Mouse (Mus musculus): Measurements from ENCODE around the gene Ankrd35.

DNA sequence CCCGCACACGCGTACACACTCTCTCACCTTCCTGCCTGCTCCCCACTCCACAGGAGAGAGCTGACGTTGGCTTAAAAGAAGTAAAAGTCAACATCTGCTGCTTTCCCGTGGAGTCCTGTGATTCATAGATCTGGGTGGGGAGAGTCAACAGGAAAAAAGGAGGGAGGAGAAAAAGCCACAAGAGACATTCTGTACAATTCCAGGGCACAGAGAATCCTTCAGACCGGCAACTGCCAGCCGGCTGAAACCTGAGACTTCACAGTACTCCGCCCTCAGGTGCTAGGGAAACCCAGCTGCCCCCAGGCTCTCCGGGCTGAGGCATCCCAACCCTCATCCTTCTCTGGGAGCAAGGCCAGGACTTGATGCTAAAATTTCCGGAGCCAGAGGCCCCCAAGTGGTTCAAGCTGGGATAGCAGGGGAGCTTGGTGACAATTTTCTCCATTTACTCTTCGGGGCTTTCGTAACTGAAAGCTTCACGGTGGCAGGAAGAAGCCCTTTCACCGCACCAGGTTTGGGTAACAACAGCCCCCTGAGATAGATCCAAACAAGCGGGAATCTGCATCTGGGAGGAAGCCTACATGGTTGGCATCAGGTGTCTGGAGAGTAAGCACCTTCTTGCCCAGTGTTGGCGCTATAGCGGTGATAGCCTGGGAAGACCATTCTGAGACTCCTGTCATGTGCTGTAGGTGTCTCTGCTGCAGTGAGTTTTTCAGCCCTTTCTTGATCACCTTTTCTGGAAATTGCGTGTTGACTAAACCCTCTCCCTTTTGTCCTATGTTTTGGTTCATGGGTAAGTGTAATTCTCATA lies 6.3 kb upstream of the Ankrd35 start:
- TF ChIP-seq CTCF (IDR thresholded peaks at IDR 0.05; ENCODE audit: control insufficient read depth, insufficient read depth, low read length) (peak; percentile 27), POLR2A (IDR thresholded peaks at IDR 0.05; ENCODE audit: borderline replicate concordance, control insufficient read depth, low read depth, low read length) (no peak)

All from bone marrow, adult 2 months (tissue).